Mouse (Mus musculus) thymus, adult 2 months (tissue): ENCODE results near the gene Phf1. TPM values are rescaled to one million over a fixed set of nuclear protein-coding genes. Genes with fewer than 3 reads are reported as not detected.

Experiments used
- DNase-seq: peaks from one replicate; pipeline ENCODE4 v3.0.0; 2021
- H3K27ac ChIP-seq: fragments of 200-500 bp; 2 replicates; pipeline ENCODE4 v1.5.1; 2012; ENCODE audit warnings: low read length, control low read depth; ENCODE audit not compliant: control insufficient read depth, insufficient read depth
- H3K27me3 ChIP-seq: fragments of 200-500 bp; 2 replicates; pipeline ENCODE4 v1.6.1; 2012; ENCODE audit warnings: mild to moderate bottlenecking, low read length, moderate library complexity, mixed read lengths; ENCODE audit not compliant: control insufficient read depth, insufficient read depth
- H3K36me3 ChIP-seq: fragments of 200-500 bp; 2 replicates; pipeline ENCODE4 v1.6.1; 2012; ENCODE audit warnings: mild to moderate bottlenecking, low read length, moderate library complexity; ENCODE audit not compliant: control insufficient read depth, insufficient read depth
- H3K4me1 ChIP-seq: fragments of 200-500 bp; replicated peaks from 2 replicates; pipeline ENCODE4 v1.6.1; 2012; ENCODE audit warnings: low read length; ENCODE audit not compliant: control insufficient read depth, insufficient read depth
- H3K4me3 ChIP-seq: fragments of 200-500 bp; 2 replicates; pipeline ENCODE4 v1.5.1; 2012; ENCODE audit warnings: mild to moderate bottlenecking, low read length, control low read depth, moderate library complexity; ENCODE audit not compliant: control insufficient read depth, insufficient read depth
- CTCF ChIP-seq: fragments of 200-500 bp; IDR thresholded peaks from 2 replicates; pipeline ENCODE4 v1.5.1; 2012; ENCODE audit warnings: mild to moderate bottlenecking, control low read depth, low read length, moderate library complexity, borderline replicate concordance; ENCODE audit not compliant: control insufficient read depth, poor library complexity, insufficient read depth; ENCODE audit errors: extremely low read depth
- POLR2A ChIP-seq: fragments of 200-500 bp; IDR thresholded peaks from 2 replicates; pipeline ENCODE4 v1.6.1; 2012; ENCODE audit warnings: mild to moderate bottlenecking, low read length, control low read depth, moderate library complexity; ENCODE audit not compliant: control insufficient read depth, poor library complexity, insufficient read depth; ENCODE audit errors: extremely low read depth
- WGBS: fragments of 180-500 bp; shearing (Covaris S2); methylation state at CpG from one replicate; pipeline ENCODE4 v1.1.7; 2018; 5-methylcytosine and 5-hydroxymethylcytosine counted together
- polyA plus RNA-seq: library from polyadenylated mRNA; depleted of rRNA; stranded (reverse); fragments of >200 nt; gene quantifications from 2 replicates; pipeline ENCODE4 v1.2.3, GENCODE M21; 2012

The Phf1 gene
- polyA plus RNA-seq, 1 experiment = 132 TPM

DNA sequence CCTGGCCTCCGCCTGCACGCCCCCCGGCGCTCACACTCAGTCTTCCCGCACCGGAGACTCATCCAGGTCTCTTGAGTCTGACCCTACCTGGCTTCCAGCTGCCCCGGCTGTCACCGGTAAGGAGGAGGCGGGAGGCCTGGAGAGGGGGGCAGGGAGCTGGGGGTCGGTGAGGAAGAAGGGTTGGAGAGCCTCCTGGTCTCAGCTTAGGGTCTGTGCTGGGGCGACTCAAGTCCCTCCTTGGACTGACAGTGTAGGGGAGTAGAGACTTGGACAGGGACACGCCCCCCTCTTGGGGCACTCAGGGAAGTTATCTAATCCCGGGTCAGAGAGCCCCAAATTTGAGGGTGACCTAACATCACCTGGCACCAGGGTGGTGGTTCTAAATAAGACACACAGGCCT lies 567 bp downstream of the Phf1 start:
- Histone ChIP-seq H3K4me3 (peak overlapping the region; percentile 75), H3K27ac (no peak overlapping the region), H3K36me3 (no peaks in the 10 kb centered on the region; the same call in 1 of the 2 replicates), H3K27me3 (no peaks in the 10 kb centered on the region), H3K4me1 (peaks cover 28% of the 10 kb centered on the region)
- TF ChIP-seq CTCF (no peak), POLR2A (peak; percentile 8; the same call in 1 of the 2 replicates)
- 5% methylated on average over 13 of the region's 13 CpGs for WGBS
- no peak for DNase-seq

DNA sequence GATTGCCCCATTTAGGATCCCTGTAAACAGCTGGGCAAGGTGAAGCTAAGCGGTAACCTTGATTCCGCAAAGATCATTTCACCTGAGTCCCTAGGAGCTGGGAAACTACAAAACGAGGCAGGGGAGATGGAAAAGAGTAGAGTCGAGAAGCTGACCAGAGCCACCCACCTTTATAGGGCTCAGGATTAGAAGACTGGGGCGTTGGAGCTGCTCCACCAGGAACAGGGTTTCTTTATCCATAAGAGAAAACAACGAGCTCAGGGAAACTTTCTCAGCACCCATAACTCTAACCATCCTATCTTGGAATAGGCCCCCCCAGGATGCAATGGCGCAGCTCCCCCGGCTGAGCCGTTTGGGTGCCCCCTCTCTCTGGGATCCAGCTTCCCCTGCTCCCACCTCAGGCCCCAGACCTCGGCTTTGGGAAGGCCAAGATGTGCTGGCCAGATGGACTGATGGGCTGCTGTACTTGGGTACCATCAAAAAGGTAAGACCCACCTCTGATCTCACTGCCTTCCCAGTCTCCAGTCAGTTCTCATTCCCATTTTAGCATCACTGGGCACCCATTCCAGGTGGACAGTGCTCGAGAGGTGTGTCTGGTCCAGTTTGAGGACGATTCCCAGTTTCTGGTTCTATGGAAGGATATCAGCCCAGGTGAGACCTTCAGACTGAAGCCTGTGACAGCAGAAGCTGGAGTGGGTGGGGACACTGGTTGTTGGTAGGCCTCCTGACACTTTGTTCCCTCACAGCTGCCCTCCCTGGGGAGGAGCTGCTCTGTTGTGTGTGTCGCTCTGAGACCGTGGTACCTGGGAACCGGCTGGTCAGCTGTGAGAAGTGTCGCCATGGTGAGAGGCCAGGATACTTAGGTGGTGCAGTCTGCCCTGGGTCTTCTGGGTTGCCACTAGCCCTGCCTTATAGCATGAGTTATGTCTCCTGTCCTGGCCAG lies 1.3 kb downstream of the Phf1 start:
- WGBS = 90% methylated on average over 16 of the region's 16 CpGs
- H3K27ac ChIP-seq = no peak overlapping the region
- DNase-seq = no peak

DNA sequence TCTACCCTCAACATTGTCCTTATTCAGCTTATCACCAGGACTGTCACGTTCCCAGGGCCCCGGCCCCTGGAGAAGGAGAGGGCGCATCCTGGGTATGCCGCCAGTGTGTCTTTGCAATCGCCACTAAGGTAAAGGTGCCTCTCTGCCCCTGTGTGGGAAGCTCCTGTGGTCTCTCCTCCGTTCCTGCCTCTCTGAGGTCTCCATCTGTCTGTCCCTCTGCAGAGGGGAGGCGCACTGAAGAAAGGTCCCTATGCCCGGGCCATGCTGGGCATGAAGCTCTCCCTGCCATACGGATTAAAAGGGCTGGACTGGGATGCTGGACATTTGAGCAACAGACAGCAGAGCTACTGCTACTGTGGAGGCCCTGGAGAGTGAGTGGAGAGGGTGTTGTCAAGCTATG lies 2.2 kb downstream of the Phf1 start:
- no peak for TF ChIP-seq POLR2A
- no peak for TF ChIP-seq CTCF
- H3K27ac ChIP-seq = no peak overlapping the region
- 97% methylated on average over 9 of the region's 9 CpGs for WGBS
- H3K27me3 ChIP-seq = no peaks in the 10 kb centered on the region
- no peaks in the 10 kb centered on the region; the same call in 1 of the 2 replicates for H3K36me3 ChIP-seq
- H3K4me1 ChIP-seq = peaks cover 33% of the 10 kb centered on the region
- H3K4me3 ChIP-seq = no peak overlapping the region
- DNase-seq = no peak

More for the DNA sequence above, 1.3 kb downstream of the Phf1 start:
- H3K4me1 ChIP-seq = peaks cover 31% of the 10 kb centered on the region
- H3K27me3 ChIP-seq = no peaks in the 10 kb centered on the region
- no peak for TF ChIP-seq CTCF
- TF ChIP-seq POLR2A = no peak
- no peaks in the 10 kb centered on the region; the same call in 1 of the 2 replicates for H3K36me3 ChIP-seq
- H3K4me3 ChIP-seq = peak overlapping the region; percentile 75; the same call in 1 of the 2 replicates

DNA sequence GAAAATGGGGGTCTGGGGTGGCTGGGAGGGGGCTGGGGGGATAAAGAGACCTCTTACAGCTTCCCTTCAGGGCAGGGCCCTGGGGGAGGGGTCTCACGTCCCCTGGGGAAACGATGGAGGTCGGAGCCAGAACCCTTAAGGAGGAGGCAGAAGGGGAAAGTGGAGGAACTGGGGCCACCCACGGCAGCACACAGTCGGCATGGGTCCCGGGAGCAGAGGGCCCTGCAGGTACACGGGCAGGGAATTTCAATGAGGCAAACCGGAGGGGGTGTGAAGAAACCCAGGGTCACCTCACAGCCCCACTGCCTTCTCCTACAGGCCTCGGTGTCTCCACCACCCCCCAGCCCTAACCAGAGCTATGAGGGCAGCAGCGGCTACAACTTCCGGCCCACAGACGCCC lies 3.6 kb downstream of the Phf1 start:
- H3K4me1 ChIP-seq = peaks cover 41% of the 10 kb centered on the region
- H3K27ac ChIP-seq = no peak overlapping the region
- H3K27me3 ChIP-seq = no peaks in the 10 kb centered on the region
- no peak for DNase-seq
- TF ChIP-seq CTCF (no peak), POLR2A (no peak)
- WGBS = 95% methylated on average over 12 of the region's 12 CpGs
- H3K36me3 ChIP-seq = no peaks in the 10 kb centered on the region; the same call in 1 of the 2 replicates
- H3K4me3 ChIP-seq = no peak overlapping the region

DNA sequence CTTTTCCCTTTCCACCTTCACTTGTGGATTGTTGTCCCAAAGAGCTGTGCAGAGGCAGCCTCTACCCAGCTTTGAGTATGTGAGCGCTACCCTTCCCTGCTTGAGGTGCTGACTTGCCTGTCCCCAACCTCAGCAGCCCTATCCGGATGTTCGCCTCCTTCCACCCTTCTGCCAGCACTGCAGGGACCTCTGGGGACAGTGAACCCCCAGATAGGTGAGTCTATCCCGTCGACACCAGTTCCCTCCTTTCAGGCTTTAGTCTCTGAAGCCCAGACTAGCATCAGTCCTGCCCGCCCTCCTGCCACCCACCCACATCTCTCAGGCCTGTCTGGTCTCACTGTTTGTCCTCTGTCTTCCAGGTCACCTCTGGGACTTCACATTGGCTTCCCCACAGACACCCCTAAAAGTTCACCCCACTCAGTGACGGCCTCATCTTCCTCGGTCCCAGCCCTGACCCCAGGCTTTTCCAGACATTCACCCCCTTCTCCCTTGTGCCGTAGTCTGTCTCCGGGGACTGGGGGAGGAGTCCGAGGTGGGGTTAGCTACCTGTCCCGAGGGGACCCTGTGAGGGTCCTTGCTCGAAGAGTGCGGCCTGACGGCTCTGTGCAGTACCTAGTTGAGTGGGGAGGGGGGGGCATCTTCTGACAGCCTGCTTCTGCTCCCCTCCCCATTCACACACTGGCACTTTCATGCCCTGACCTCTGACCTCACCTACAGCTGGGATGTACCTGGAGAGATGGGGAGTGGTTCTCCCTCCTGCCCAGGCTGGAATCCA lies 4.3 kb downstream of the Phf1 start:
- DNase-seq = no peak
- H3K36me3 ChIP-seq = no peaks in the 10 kb centered on the region; the same call in 1 of the 2 replicates

More for the DNA sequence above, 4.3 kb downstream of the Phf1 start:
- WGBS = 95% methylated on average over 15 of the region's 15 CpGs
- TF ChIP-seq CTCF (no peak), POLR2A (no peak)
- peaks cover 41% of the 10 kb centered on the region for H3K4me1 ChIP-seq
- H3K4me3 ChIP-seq = no peak overlapping the region
- no peaks in the 10 kb centered on the region for H3K27me3 ChIP-seq
- no peak overlapping the region for H3K27ac ChIP-seq
